Mouse (Mus musculus) hindbrain, embryonic 14.5 days (tissue): ENCODE data around the gene 4930548H24Rik. TPM values are rescaled to one million over a fixed set of nuclear protein-coding genes. Genes with fewer than 3 reads are reported as not detected.

Experiments
- ATAC-seq: fragments of 200-750 bp; cut with Nextera tagmentation; 2 replicates; pipeline ENCODE4 v1.8.0; 2017; ENCODE audit warnings: moderate number of reproducible peaks, mild to moderate bottlenecking, moderate TSS enrichment, moderate library complexity; ENCODE audit not compliant: low FRiP score
- DNase-seq: peaks from one replicate; pipeline ENCODE4 v3.0.0-alpha.2; 2015; ENCODE audit warnings: low spot score
- H3K27ac ChIP-seq: fragments of 300-500 bp; sonication (generic); 2 replicates; pipeline ENCODE4 v1.5.1; 2014; ENCODE audit warnings: mild to moderate bottlenecking, moderate library complexity
- H3K27me3 ChIP-seq: fragments of 300-500 bp; sonication (generic); 2 replicates; pipeline ENCODE4 v1.6.1; 2014; ENCODE audit warnings: mild to moderate bottlenecking, low read length, mixed read lengths; ENCODE audit not compliant: control insufficient read depth, insufficient read depth
- H3K36me3 ChIP-seq: fragments of 300-500 bp; sonication (generic); replicated peaks from 2 replicates; pipeline ENCODE4 v1.6.1; 2014; ENCODE audit not compliant: control insufficient read depth, insufficient read depth
- H3K4me1 ChIP-seq: fragments of 300-500 bp; sonication (generic); replicated peaks from 2 replicates; pipeline ENCODE4 v1.6.1; 2014; ENCODE audit warnings: antibody characterized with exemption, low read length, mixed read lengths; ENCODE audit not compliant: control insufficient read depth, insufficient read depth
- H3K4me2 ChIP-seq: fragments of 300-500 bp; sonication (generic); replicated peaks from 2 replicates; pipeline ENCODE4 v1.6.1; 2014; ENCODE audit warnings: mild to moderate bottlenecking, moderate library complexity
- H3K4me3 ChIP-seq: fragments of 300-500 bp; sonication (generic); replicated peaks from 2 replicates; pipeline ENCODE4 v1.5.1; 2014; ENCODE audit warnings: mild to moderate bottlenecking, low read length
- H3K9ac ChIP-seq: fragments of 300-500 bp; sonication (generic); 2 replicates; pipeline ENCODE4 v1.6.1; 2014
- H3K9me3 ChIP-seq: fragments of 300-500 bp; sonication (generic); 2 replicates; pipeline ENCODE4 v1.6.1; 2016; ENCODE audit warnings: low read length; ENCODE audit not compliant: control insufficient read depth
- WGBS: fragments of 180-500 bp; shearing (Covaris S2); extraction: QIAGEN DNeasy Blood & Tissue Kit; methylation state at CpG from one replicate; pipeline ENCODE4 v1.1.7; 2014; 5-methylcytosine and 5-hydroxymethylcytosine counted together
- polyA plus RNA-seq: library from polyadenylated mRNA; unstranded; fragments of >200 nt; fragmentation: Nextera tagmentation; extraction: Ambion mirVana; gene quantifications from 2 replicates; pipeline ENCODE4 v1.2.1, GENCODE M21; 2014

Gene 4930548H24Rik
- polyA plus RNA-seq = not detected in 2 replicates

- Histone ChIP-seq H3K4me2 (no peak within 1 kb of the TSS), H3K9ac (no peak within 1 kb of the TSS), H3K27ac (no peak within 1 kb of the TSS), H3K4me3 (no peak within 1 kb of the TSS), H3K9me3 (no peaks in the 10 kb centered on the region), H3K36me3 (peaks cover 27% of the 10 kb centered on the region), H3K4me1 (no peaks in the 10 kb centered on the region), H3K27me3 (no peaks in the 10 kb centered on the region)
- no peak for ATAC-seq
- WGBS = 99% methylated on average over 3 of the region's 3 CpGs
- no peak for DNase-seq
These were observed at the start of gene 4930548H24Rik for GRCm38 (mm10) chr5:31485440-31485839. TSS of gene 4930548H24Rik (plus strand) at chr5:31485740.

- Histone ChIP-seq H3K27me3 (no peaks in the 10 kb centered on the region), H3K4me3 (no peak overlapping the region), H3K27ac (no peak overlapping the region), H3K4me2 (no peak overlapping the region), H3K9ac (no peak overlapping the region), H3K36me3 (no peaks in the 10 kb centered on the region), H3K4me1 (peaks cover 17% of the 10 kb centered on the region), H3K9me3 (no peaks in the 10 kb centered on the region)
- ATAC-seq (no peak), DNase-seq (no peak)
- WGBS = 93% methylated on average over 2 of the region's 2 CpGs
These were observed 34.2 kb upstream of the 4930548H24Rik start for GRCm38 (mm10) chr5:31451336-31451735.

GRCm38 (mm10) chr5:31451878-31452561 is 33.5 kb upstream of the 4930548H24Rik start, which contains the start of gene Zfp512:
TSS of gene Zfp512 (plus strand) at chr5:31452431.
- peak within 1 kb of the TSS; percentile 69 for H3K9ac ChIP-seq
- H3K27ac ChIP-seq = no peak within 1 kb of the TSS
- H3K36me3 ChIP-seq = no peaks in the 10 kb centered on the region
- peaks cover 17% of the 10 kb centered on the region for H3K4me1 ChIP-seq
- H3K9me3 ChIP-seq = no peaks in the 10 kb centered on the region
- peak within 1 kb of the TSS; percentile 84 for H3K4me2 ChIP-seq
- peak; percentile 90 for DNase-seq
- 6% methylated on average over 23 of the region's 23 CpGs for WGBS
- peak within 1 kb of the TSS; percentile 45 for H3K4me3 ChIP-seq
- no peaks in the 10 kb centered on the region for H3K27me3 ChIP-seq
- ATAC-seq = peak; percentile 99

GRCm38 (mm10) chr5:31452562-31452878 is 33.0 kb upstream of the 4930548H24Rik start:
- no peaks in the 10 kb centered on the region for H3K27me3 ChIP-seq

GRCm38 (mm10) chr5:31452886-31453410 is 32.6 kb upstream of the 4930548H24Rik start:
- ATAC-seq (no peak), DNase-seq (no peak)
- WGBS = 17% methylated on average over 7 of the region's 7 CpGs

More at GRCm38 (mm10) chr5:31452562-31452878, 33.0 kb upstream of the 4930548H24Rik start:
- Histone ChIP-seq H3K4me2 (peak overlapping the region; percentile 84), H3K4me3 (peak overlapping the region; percentile 45), H3K27ac (no peak overlapping the region), H3K9me3 (no peaks in the 10 kb centered on the region), H3K4me1 (peaks cover 17% of the 10 kb centered on the region), H3K36me3 (no peaks in the 10 kb centered on the region), H3K9ac (peak overlapping the region; percentile 69)
- DNase-seq (no peak), ATAC-seq (no peak)
- WGBS = under 1% methylated on average over 11 of the region's 11 CpGs

GRCm38 (mm10) chr5:31467798-31468197 is 17.7 kb upstream of the 4930548H24Rik start:
- no peaks in the 10 kb centered on the region for H3K9me3 ChIP-seq
- WGBS = 95% methylated on average over 3 of the region's 3 CpGs
- peaks cover 73% of the 10 kb centered on the region for H3K36me3 ChIP-seq
- no peaks in the 10 kb centered on the region for H3K27me3 ChIP-seq
- H3K4me2 ChIP-seq = no peak overlapping the region
- no peaks in the 10 kb centered on the region for H3K4me1 ChIP-seq
- ATAC-seq = no peak
- no peak overlapping the region for H3K9ac ChIP-seq
- H3K27ac ChIP-seq = no peak overlapping the region
- no peak overlapping the region for H3K4me3 ChIP-seq
- no peak for DNase-seq

More at GRCm38 (mm10) chr5:31452886-31453410, 32.6 kb upstream of the 4930548H24Rik start:
- no peaks in the 10 kb centered on the region for H3K27me3 ChIP-seq
- peak overlapping the region; percentile 84 for H3K4me2 ChIP-seq
- H3K4me1 ChIP-seq = peaks cover 17% of the 10 kb centered on the region
- H3K27ac ChIP-seq = no peak overlapping the region
- H3K9me3 ChIP-seq = no peaks in the 10 kb centered on the region
- H3K9ac ChIP-seq = peak overlapping the region; percentile 69
- no peaks in the 10 kb centered on the region for H3K36me3 ChIP-seq
- peak overlapping the region; percentile 45 for H3K4me3 ChIP-seq

- DNase-seq (no peak), ATAC-seq (no peak)
- no peaks in the 10 kb centered on the region for H3K9me3 ChIP-seq
- H3K4me1 ChIP-seq = no peaks in the 10 kb centered on the region
- no peak overlapping the region for H3K4me3 ChIP-seq
- no peak overlapping the region for H3K4me2 ChIP-seq
- H3K27ac ChIP-seq = no peak overlapping the region
- H3K36me3 ChIP-seq = peaks cover 92% of the 10 kb centered on the region
- WGBS = 97% methylated on average over 6 of the region's 6 CpGs
- no peak overlapping the region for H3K9ac ChIP-seq
- H3K27me3 ChIP-seq = no peaks in the 10 kb centered on the region
These were observed 15.8 kb upstream of the 4930548H24Rik start for GRCm38 (mm10) chr5:31469711-31470110.

GRCm38 (mm10) chr5:31470334-31470733 is 15.2 kb upstream of the 4930548H24Rik start:
- no peak for DNase-seq
- 81% methylated on average over 7 of the region's 7 CpGs for WGBS

GRCm38 (mm10) chr5:31480536-31480935 is 5.0 kb upstream of the 4930548H24Rik start:
- Histone ChIP-seq H3K9me3 (no peaks in the 10 kb centered on the region), H3K4me3 (no peak overlapping the region), H3K27me3 (no peaks in the 10 kb centered on the region), H3K9ac (no peak overlapping the region), H3K36me3 (peaks cover 76% of the 10 kb centered on the region), H3K4me1 (no peaks in the 10 kb centered on the region), H3K27ac (no peak overlapping the region), H3K4me2 (no peak overlapping the region)
- no peak for ATAC-seq
- 96% methylated on average over 4 of the region's 4 CpGs for WGBS
- DNase-seq = no peak

More at GRCm38 (mm10) chr5:31470334-31470733, 15.2 kb upstream of the 4930548H24Rik start:
- H3K4me3 ChIP-seq = no peak overlapping the region
- no peaks in the 10 kb centered on the region for H3K27me3 ChIP-seq
- H3K27ac ChIP-seq = no peak overlapping the region
- no peaks in the 10 kb centered on the region for H3K4me1 ChIP-seq
- no peaks in the 10 kb centered on the region for H3K9me3 ChIP-seq
- no peak overlapping the region for H3K4me2 ChIP-seq
- peaks cover 95% of the 10 kb centered on the region for H3K36me3 ChIP-seq
- no peak overlapping the region for H3K9ac ChIP-seq
- ATAC-seq = no peak
